Mouse (Mus musculus): ENCODE results near the gene Anxa5.
A peak's percentile ranks its signal among the peaks of the same experiment; 100 is the strongest.

The Anxa5 gene

GRCm38 (mm10) chr3:36449292-36450165 lies 26.2 kb downstream of the Anxa5 start:
- no peak for DNase-seq (ENCODE audit: low read depth, low spot score)

GRCm38 (mm10) chr3:36446918-36447317 lies 28.8 kb downstream of the Anxa5 start:
- no peak for DNase-seq (ENCODE audit: low read depth, low spot score)

GRCm38 (mm10) chr3:36446506-36446905 lies 29.2 kb downstream of the Anxa5 start:
- DNase-seq (ENCODE audit: low read depth, low spot score) = no peak

GRCm38 (mm10) chr3:36446041-36446440 lies 29.7 kb downstream of the Anxa5 start:
- DNase-seq (ENCODE audit: low read depth, low spot score) = no peak

- DNase-seq (ENCODE audit: low read depth, low spot score) = peak; percentile 29
Observed at GRCm38 (mm10) chr3:36442426-36442825, 33.3 kb downstream of the Anxa5 start.

GRCm38 (mm10) chr3:36440280-36440679 lies 35.4 kb downstream of the Anxa5 start:
- no peak for DNase-seq (ENCODE audit: low read depth, low spot score)

GRCm38 (mm10) chr3:36430360-36430759 lies 45.3 kb downstream of the Anxa5 start:
- no peak for DNase-seq (ENCODE audit: low read depth, low spot score)

GRCm38 (mm10) chr3:36427386-36427785 lies 48.3 kb downstream of the Anxa5 start:
- DNase-seq (ENCODE audit: low read depth, low spot score) = no peak

GRCm38 (mm10) chr3:36409456-36409855 lies 66.2 kb downstream of the Anxa5 start:
- DNase-seq (ENCODE audit: low read depth, low spot score) = no peak

- no peak for DNase-seq (ENCODE audit: low read depth, low spot score)
Observed at GRCm38 (mm10) chr3:36406967-36407366, 68.7 kb downstream of the Anxa5 start.

GRCm38 (mm10) chr3:36406340-36406739 lies 69.4 kb downstream of the Anxa5 start:
- DNase-seq (ENCODE audit: low read depth, low spot score) = no peak

- DNase-seq (ENCODE audit: low read depth, low spot score) = no peak
Observed at GRCm38 (mm10) chr3:36401900-36402299, 73.8 kb downstream of the Anxa5 start.

- no peak for DNase-seq (ENCODE audit: low read depth, low spot score)
Observed at GRCm38 (mm10) chr3:36400657-36401056, 75.0 kb downstream of the Anxa5 start.

Data from CD4-positive helper T cell, adult 2 months (primary cell).